10 mouse cellular contexts compared by ENCODE assay signal in genomic region chr17:6748779-6749464, GRCm38 (mm10). TPM values are rescaled to one million over a fixed set of nuclear protein-coding genes. Genes with fewer than 3 reads are reported as not detected.
DNase-seq lines count a peak whose midpoint lies in the region; ATAC-seq and TF ChIP-seq lines count a peak whose summit lies in the region.
"Had no signal": no experiment of that assay in that cellular context is flagged by ENCODE, and none has a peak within 500 bp of the region (broad histone marks: within the 10 kb centered on the region; RNA-seq: fewer than 3 reads in every experiment).

No protein-coding gene starts in this region.

- peak overlapping the region; percentile 84 to 86 for H3K27ac ChIP-seq in heart, embryonic 14.5 days (replicated peaks in 1 of 2; ENCODE audit: control insufficient read depth in 1 of 2, insufficient read depth in 1 of 2, low read depth in 2 of 2, low read length in 2 of 2)
- H3K27ac ChIP-seq: midbrain, embryonic 13.5 days had no signal

- H3K4me1 ChIP-seq in lung, adult 2 months (ENCODE audit: control insufficient read depth, insufficient read depth, low read length), result peaks cover 10% of the 10 kb centered on the region
- peaks cover 43 to 50% of the 10 kb centered on the region in 2 experiments for H3K4me1 ChIP-seq in heart, embryonic 14.5 days (ENCODE audit: control insufficient read depth in 2 of 2, insufficient read depth in 2 of 2, low read length in 2 of 2)

- H3K4me3 ChIP-seq in lung, adult 2 months (replicated peaks; ENCODE audit: extremely low read depth, low read depth, low read length), result no peak overlapping the region
- no peak overlapping the region for H3K4me3 ChIP-seq in heart, embryonic 14.5 days (ENCODE audit: control insufficient read depth in 1 of 2, insufficient read depth in 1 of 2, low read depth in 1 of 2, low read length in 2 of 2)
- H3K4me3 ChIP-seq: midbrain, embryonic 13.5 days had no signal

- peak overlapping the region; percentile 52; the same call in 1 of the 2 replicates for H3K9ac ChIP-seq in heart, embryonic 14.5 days (ENCODE audit: low read length)
- H3K9ac ChIP-seq: midbrain, embryonic 13.5 days had no signal

- TF ChIP-seq CTCF in lung, adult 2 months (IDR thresholded peaks at IDR 0.05; ENCODE audit: insufficient read depth, low read length), result no peak

- peaks cover 72% of the 10 kb centered on the region for H3K36me3 ChIP-seq in heart, embryonic 14.5 days (ENCODE audit: control insufficient read depth, insufficient read depth, low read length)

- peak; percentile 58 to 62 for DNase-seq in lung, adult 18-20 months
- DNase-seq in lung, adult 2 months, result no peak
- peak; percentile 67 for DNase-seq in adrenal gland, postnatal 10 days
- peak; percentile 37 to 40 for DNase-seq in natural killer cell, adult 2 months (ENCODE audit: low spot score in 2 of 2)
- DNase-seq in cerebellum, adult 8-10 months, result no peak
- DNase-seq in ovary, postnatal 14 days (ENCODE audit: low spot score), result no peak

- H3K9me3 ChIP-seq in heart, embryonic 14.5 days (ENCODE audit: control insufficient read depth, low read length), result no peaks in the 10 kb centered on the region
- H3K9me3 ChIP-seq: midbrain, embryonic 13.5 days had no signal

- no peak for TF ChIP-seq POLR2A in lung, adult 2 months (IDR thresholded peaks at IDR 0.05; ENCODE audit: borderline replicate concordance, extremely low read depth, low read depth, low read length)

- H3K4me2 ChIP-seq in heart, embryonic 14.5 days (ENCODE audit: low read length), result peak overlapping the region; percentile 24; the same call in 1 of the 2 replicates
- H3K4me2 ChIP-seq: liver, embryonic 11.5 days; midbrain, embryonic 13.5 days had no signal

- 34% methylated on average over 17 of the region's 17 CpGs for WGBS in lung, adult 2 months
- WGBS in heart, embryonic 14.5 days, result 25% methylated on average over 17 of the region's 17 CpGs

- H3K27me3 ChIP-seq in heart, embryonic 14.5 days (ENCODE audit: control insufficient read depth, insufficient read depth, low read length), result no peaks in the 10 kb centered on the region

- ATAC-seq in heart, embryonic 14.5 days (ENCODE audit: insufficient number of reproducible peaks, insufficient read depth, low FRiP score, low read depth), result no peak
- ATAC-seq: hindbrain, postnatal 0 days; midbrain, embryonic 13.5 days had no signal

RNA-seq across cellular contexts. Expression of gene Ezr, which starts 33.7 kb away (rescaled TPM):
- polyA plus RNA-seq in lung, adult 2 months (2012; rRNA removed), result 79.3 and 84.0 TPM in 2 replicates
- total RNA-seq in adrenal gland, postnatal 10 days (2021), result 10 to 100 TPM; 18.2 to 21.2 TPM
- 102 and 115 TPM in 2 replicates for polyA plus RNA-seq in heart, embryonic 14.5 days (2014; fragmentation: Nextera tagmentation; extraction: Ambion mirVana)

Comparison
In these comparisons a context has a peak if more than half of its experiments do, and no peak if none do; other contexts are left out.
1. DNase-seq: peak in lung, adult 18-20 months (2 of 2), adrenal gland, postnatal 10 days (single experiment) and natural killer cell, adult 2 months (2 of 2); none in lung, adult 2 months (single experiment), cerebellum, adult 8-10 months (single experiment) and ovary, postnatal 14 days (single experiment).